Mouse (Mus musculus): ENCODE measurements at regions not wholly inside any gene's neighbourhood (a gene's known extent, or its start where the extent isn't known, plus 50 kb on each side); places are given as distances from the start of the nearest gene placed in this dataset.

DNA sequence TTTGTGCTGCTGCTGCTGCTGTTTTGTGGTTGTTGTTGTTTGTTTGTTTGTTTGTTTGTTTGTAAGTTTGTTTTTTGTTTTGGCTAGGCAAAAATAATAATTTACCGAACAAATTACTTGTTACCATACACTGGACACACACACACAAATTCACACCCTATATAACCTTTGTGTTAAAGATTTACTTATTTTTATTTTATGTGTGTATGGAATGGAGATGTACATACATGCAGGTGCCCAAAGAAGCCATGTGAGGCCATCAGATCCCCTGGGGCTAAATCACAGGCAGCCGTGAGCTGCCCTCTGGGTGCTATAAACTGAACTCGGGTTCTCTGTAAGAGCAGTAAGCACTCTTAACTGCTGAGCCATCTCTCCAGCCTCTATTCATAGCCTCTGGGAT is 56.0 kb downstream of the Pttg1 start:
- H3K27ac ChIP-seq: no peak overlapping the region
- intact Hi-C loops (cut with DNase I): no loop called here
- TF ChIP-seq CTCF (IDR thresholded peaks at IDR 0.05): no peak
- DNase-seq (ENCODE audit: extremely low spot score in 1 of 2, low spot score in 2 of 2): no peak
- no peak overlapping the region for H3K4me3 ChIP-seq

DNA sequence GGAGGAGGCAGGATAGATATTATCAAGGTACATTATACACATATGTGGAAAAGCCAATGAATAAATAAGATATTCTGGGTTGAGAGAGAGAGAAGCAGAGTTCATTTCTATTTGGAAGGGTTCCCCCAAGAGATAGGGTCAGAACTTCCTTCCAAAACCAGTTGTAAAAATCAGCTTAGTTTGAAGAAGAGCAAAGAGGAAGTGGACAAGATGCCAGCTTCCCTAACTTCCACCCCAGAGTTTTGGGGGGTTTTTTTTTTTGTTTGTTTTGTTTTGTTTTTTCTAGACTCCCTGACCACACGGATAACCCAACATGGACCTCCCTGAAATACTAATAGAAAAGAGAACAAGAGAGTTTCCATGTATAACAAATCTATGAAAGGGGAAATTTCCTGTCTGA is 57.7 kb downstream of the Pttg1 start:
- no peak for TF ChIP-seq CTCF (IDR thresholded peaks at IDR 0.05)
- Histone ChIP-seq H3K4me3 (no peak overlapping the region), H3K27ac (no peak overlapping the region)
- DNase-seq (ENCODE audit: extremely low spot score in 1 of 2, low spot score in 2 of 2): no peak
- intact Hi-C loops (cut with DNase I): no loop called here

DNA sequence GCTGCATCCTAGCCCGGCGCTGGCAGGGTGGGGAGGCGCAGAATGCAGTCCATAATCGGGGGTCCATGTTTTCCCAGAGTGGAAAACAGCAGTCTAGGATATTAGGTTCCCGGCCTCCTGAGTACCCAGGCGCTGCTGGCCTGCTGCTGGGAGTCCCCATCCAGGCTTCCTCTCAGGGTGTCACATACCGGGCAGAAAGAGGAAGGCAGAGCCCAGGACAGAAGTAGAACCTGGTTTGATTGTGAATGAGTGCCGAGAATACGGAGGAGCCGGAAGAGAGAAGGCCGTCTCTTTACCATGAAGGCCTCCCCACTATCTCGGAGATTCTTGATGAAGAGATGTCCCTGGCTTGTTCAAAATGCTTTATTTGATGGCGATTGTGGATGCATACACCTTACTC is 64.2 kb downstream of the Pttg1 start:
- no peak for TF ChIP-seq CTCF (IDR thresholded peaks at IDR 0.05)
- intact Hi-C loops (cut with DNase I): no loop called here
- Histone ChIP-seq H3K27ac (no peak overlapping the region), H3K4me3 (no peak overlapping the region)
- no peak for DNase-seq (ENCODE audit: extremely low spot score in 1 of 2, low spot score in 2 of 2)

DNA sequence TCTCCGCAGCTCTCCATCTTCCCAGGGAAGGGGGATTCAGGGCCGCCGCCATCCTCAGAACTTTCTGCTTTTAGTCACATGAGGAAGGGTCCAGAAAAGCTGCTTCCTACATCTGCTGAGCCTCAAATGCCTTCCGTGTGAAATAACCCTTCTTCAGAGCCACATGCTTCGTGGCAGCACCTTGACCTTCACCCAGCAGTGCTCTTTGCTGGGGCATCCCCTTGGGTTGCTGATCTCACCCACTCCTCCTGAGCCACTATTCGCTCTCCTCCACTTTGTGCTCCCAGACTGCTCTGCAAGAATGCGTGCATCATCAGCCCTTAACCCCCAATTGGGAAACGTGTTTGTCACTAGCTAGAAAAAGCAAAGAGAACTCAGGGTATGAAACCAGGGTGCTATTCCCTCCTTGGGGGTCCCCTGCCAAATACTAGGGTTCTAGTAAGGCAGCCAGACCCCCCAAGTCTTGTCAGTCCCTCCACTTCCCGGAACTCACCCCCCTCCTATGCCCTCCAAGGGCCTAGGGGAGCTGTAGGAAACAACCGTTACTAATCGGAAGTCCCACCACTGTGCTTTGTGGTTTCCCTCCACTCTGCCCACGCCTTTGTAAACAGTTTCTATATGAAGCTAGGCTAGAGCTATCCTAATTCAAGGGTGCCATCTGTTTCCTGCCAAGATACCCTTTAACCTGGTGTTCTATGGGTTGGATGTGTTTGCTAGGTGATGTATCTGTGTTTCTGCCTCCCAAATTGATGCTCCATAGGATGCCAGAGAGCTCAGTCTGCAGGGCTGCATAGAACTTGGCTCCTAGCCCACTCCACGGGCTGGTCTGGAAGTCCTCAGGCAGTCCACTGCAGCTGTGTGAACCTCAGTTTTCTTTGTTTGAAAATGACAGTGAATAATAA is 67.4 kb downstream of the Pttg1 start:
- Histone ChIP-seq H3K4me3 (no peak overlapping the region), H3K27ac (no peak overlapping the region)
- TF ChIP-seq CTCF (IDR thresholded peaks at IDR 0.05): no peak
- intact Hi-C loops (cut with DNase I): no loop called here
- DNase-seq (ENCODE audit: extremely low spot score in 1 of 2, low spot score in 2 of 2): no peak

DNA sequence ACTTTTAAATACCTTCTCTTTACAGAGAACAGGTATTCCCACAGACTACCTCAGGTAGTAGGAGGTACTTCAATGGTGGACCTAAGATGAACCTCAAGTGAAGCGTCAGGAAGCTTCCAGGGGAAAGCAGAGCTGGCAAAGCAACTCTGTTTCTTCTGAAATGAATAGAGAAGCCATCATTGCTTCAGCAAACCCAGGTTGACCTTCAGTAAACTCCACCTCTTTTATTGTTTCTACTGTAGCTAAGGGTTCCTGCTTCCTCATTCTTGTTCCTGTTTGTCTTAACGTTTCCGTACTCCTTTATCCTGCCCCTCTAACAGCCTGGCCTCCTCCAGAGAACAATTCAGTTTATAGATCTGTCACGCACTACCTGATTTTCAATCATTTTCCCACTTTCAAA is 72.4 kb downstream of the Pttg1 start:
- intact Hi-C loops (cut with DNase I): no loop called here
- TF ChIP-seq CTCF (IDR thresholded peaks at IDR 0.05): no peak
- no peak overlapping the region for H3K4me3 ChIP-seq
- DNase-seq (ENCODE audit: extremely low spot score in 1 of 2, low spot score in 2 of 2): no peak
- no peak overlapping the region for H3K27ac ChIP-seq

DNA sequence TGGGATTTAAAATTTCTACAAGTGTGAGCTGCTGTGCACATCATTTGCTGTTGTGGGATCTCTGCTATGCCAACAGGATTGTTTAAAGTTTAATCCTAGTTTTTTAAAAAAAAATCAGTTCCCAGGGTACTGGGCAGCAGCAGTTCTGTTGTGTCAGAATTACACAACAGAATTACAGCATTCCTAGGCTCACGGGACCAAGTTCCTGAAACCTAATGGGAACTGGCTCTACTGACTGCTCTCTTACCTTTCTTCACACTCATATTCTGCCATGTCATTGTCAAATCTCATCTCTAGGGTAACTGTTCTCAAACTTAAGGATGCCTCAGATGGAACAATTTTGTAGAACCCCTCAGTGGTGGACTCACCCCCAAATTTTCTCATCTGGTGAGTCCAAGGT is 73.0 kb downstream of the Pttg1 start:
- no peak for DNase-seq (ENCODE audit: extremely low spot score in 1 of 2, low spot score in 2 of 2)
- intact Hi-C loops (cut with DNase I): no loop called here
- Histone ChIP-seq H3K4me3 (no peak overlapping the region), H3K27ac (no peak overlapping the region)
- TF ChIP-seq CTCF (IDR thresholded peaks at IDR 0.05): no peak

DNA sequence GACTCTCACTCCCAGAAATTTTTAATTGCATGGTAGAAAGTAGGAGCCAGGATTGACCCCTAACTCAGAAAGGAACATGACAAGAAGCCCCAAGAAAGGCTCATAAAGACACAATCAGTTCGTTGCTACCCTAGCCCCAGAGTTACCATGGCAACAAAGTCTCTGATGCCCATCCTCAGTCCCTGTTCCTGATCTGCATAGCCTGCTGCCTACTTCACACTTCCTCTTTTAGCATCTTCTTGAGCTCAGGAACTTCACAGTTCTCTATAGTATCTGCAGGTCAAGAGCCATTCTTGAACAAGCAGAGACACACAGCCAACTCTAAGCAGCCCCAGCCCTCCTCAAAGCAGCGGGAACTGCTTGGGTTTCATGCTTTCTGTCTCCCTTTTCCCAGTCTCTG is 74.2 kb downstream of the Pttg1 start:
- peak overlapping the region; percentile 48; the same call in 1 of the 2 replicates for H3K27ac ChIP-seq
- H3K4me3 ChIP-seq: no peak overlapping the region
- no peak for DNase-seq (ENCODE audit: extremely low spot score in 1 of 2, low spot score in 2 of 2)
- intact Hi-C loops (cut with DNase I): no loop called here
- no peak for TF ChIP-seq CTCF (IDR thresholded peaks at IDR 0.05)

DNA sequence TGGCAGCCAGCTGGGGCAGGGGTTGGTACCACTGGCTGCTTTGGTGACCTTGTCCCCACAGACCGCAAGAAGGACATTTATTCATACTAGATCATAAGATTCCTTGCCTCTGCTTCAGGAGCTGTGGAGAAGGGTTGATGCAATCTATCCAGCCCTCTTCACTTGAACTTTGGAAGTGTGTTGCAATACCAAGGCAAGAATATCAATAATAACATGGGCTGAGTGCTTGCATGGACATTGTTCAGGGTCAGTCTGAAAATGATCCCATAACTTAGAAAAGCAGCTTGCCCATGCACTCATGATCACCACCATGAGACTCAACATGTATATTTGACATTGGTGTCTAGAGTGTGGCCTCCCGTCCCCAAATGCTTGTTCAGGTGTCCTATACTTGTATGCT is 74.7 kb downstream of the Pttg1 start:
- Histone ChIP-seq H3K27ac (peak overlapping the region; percentile 21; the same call in 1 of the 2 replicates), H3K4me3 (no peak overlapping the region)
- no peak for TF ChIP-seq CTCF (IDR thresholded peaks at IDR 0.05)
- intact Hi-C loops (cut with DNase I): no loop called here
- no peak for DNase-seq (ENCODE audit: extremely low spot score in 1 of 2, low spot score in 2 of 2)

DNA sequence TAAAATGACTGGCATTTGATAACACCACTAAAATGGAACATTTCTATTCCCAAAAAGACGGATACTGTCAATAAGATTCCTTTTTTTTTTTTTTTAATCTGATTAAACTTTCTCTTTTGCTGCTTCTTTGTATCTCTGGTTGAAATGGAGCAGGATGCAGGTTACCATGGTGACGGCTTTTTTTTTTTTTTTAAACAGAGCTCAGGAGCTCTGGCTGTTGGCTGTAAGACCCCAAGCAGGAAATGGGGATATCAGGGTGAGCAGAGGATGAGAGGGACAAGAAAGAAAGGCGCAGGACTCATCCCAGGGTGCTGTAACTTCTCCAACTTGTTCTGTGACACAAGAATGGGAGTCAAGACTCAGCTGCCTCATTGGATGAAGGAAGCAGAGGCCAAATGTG is 75.8 kb downstream of the Pttg1 start:
- intact Hi-C loops (cut with DNase I): no loop called here
- no peak overlapping the region for H3K4me3 ChIP-seq
- no peak for TF ChIP-seq CTCF (IDR thresholded peaks at IDR 0.05)
- H3K27ac ChIP-seq: peak overlapping the region; percentile 77
- DNase-seq (ENCODE audit: extremely low spot score in 1 of 2, low spot score in 2 of 2): no peak

DNA sequence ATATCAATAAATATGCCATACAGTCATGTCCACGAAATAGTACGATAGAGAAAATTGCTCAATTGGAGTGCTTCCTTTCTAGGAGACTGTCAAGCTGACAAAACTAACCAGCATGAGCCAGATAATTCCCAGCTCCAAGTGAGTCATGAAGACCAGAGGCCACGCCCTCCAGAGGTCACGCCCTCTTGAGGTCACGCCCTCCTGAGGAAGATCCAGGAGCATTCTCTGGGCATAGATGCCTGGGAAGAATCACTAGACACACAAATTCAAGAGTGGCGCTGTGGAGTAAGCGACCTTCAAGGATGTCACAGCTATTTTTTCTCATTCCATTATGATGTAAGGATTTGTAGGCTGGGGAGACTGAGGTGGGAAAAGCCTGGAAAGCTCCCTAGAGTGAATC is 76.5 kb downstream of the Pttg1 start:
- peak; percentile 23 for TF ChIP-seq CTCF (IDR thresholded peaks at IDR 0.05)
- Histone ChIP-seq H3K4me3 (no peak overlapping the region), H3K27ac (peak overlapping the region; percentile 77)
- DNase-seq (ENCODE audit: extremely low spot score in 1 of 2, low spot score in 2 of 2): peak in 1 of 2 experiments; percentile 19
- intact Hi-C loops (cut with DNase I): loop anchor here (2.0 to 5.0 kb wide), 4 partner anchors 63 to 1167 kb away; partner anchors contain the start of gene Gabra1

DNA sequence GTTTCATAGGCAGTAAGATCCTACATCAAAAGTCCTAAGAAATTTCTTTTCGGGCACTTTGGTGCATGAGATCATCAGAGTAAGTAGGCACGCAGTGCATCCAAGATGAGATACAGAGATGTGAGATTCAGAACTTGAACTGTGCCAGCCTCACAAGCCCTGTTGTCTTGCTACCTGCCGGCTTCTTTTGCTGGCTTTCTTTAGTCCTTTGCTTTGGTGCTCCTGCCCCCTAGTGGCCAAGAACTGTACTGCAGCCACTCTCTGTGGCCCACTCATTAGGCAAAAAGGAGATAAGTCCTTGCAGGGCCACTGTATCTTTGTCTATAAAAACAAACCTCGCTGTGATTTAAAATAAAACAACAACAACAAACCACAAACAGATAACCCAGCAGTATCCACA is 77.5 kb downstream of the Pttg1 start:
- Histone ChIP-seq H3K4me3 (no peak overlapping the region), H3K27ac (no peak overlapping the region)
- peak; percentile 100 for TF ChIP-seq CTCF (IDR thresholded peaks at IDR 0.05)
- peak; percentile 85 to 94 for DNase-seq (ENCODE audit: extremely low spot score in 1 of 2, low spot score in 2 of 2)
- intact Hi-C loops (cut with DNase I): loop anchor here (2.0 to 5.0 kb wide), 4 partner anchors 64 to 1166 kb away; partner anchors contain the start of gene Gabra1

DNA sequence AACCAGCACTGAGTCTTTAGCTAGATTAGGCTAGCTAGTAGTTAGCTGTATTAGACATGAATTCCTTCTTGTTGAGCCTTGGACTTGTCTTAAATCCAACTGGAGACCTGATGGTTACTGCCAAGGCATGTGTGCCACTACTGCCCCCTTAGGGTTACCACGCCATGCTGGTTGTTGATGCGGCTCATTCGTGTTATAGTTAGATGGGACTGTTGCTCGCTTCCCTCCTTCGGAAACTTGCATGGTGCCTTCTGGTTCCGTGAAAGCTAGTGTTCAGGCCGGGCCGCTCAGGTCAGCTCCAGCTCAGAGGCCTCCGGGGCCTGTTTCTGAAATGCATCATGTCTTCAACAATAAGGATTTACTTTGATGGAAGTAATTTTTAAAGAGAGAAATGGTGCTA is 79.6 kb downstream of the Pttg1 start:
- no peak for DNase-seq (ENCODE audit: extremely low spot score in 1 of 2, low spot score in 2 of 2)
- no peak overlapping the region for H3K4me3 ChIP-seq
- no peak overlapping the region for H3K27ac ChIP-seq
- TF ChIP-seq CTCF (IDR thresholded peaks at IDR 0.05): no peak
- intact Hi-C loops (cut with DNase I): loop anchor here (5.0 kb wide), 3 partner anchors 84 to 1164 kb away; partner anchors contain the start of gene Gabra1

Data from left cerebral cortex, adult 2 months (tissue).